8 mouse cellular contexts compared by ENCODE assay signal in genomic region chr14:55782361-55782960, GRCm38 (mm10). TPM values are rescaled to one million over a fixed set of nuclear protein-coding genes. Genes with fewer than 3 reads are reported as not detected.
DNase-seq lines count a peak whose midpoint lies in the region; ATAC-seq and TF ChIP-seq lines count a peak whose summit lies in the region.

No protein-coding gene starts in this region.

- peaks cover 52% of the 10 kb centered on the region for H3K27me3 ChIP-seq in heart, embryonic 11.5 days (ENCODE audit: control insufficient read depth, insufficient read depth, low read length)
- H3K27me3 ChIP-seq in intestine, postnatal 0 days (replicated peaks; ENCODE audit: control insufficient read depth, insufficient read depth, low read length) = peaks cover 11% of the 10 kb centered on the region; the same call in 1 of the 2 replicates
- peaks cover 60% of the 10 kb centered on the region for H3K27me3 ChIP-seq in midbrain, embryonic 15.5 days (replicated peaks)

- intact Hi-C loops in left cerebral cortex, adult 2 months (cut with DNase I) = loop anchor here (5.0 kb wide), 2 partner anchors 40 to 85 kb away; partner anchors contain the start of gene Nfatc4

- ATAC-seq in heart, embryonic 11.5 days (replicated peaks; ENCODE audit: insufficient number of reproducible peaks, low FRiP score, low TSS enrichment) = no peak
- no peak for ATAC-seq in intestine, postnatal 0 days
- ATAC-seq in midbrain, embryonic 15.5 days (replicated peaks) = no peak
- no peak for ATAC-seq in erythroblast, adult 5-6 weeks (replicated peaks; ENCODE audit: low FRiP score, poor library complexity, severe bottlenecking)

- no peaks in the 10 kb centered on the region for H3K36me3 ChIP-seq in heart, embryonic 11.5 days (ENCODE audit: control insufficient read depth, insufficient read depth, low read length)
- peaks cover 7% of the 10 kb centered on the region; the same call in 1 of the 2 replicates for H3K36me3 ChIP-seq in intestine, postnatal 0 days (ENCODE audit: control insufficient read depth, insufficient read depth)
- H3K36me3 ChIP-seq in midbrain, embryonic 15.5 days (replicated peaks) = no peaks in the 10 kb centered on the region

- WGBS in heart, embryonic 11.5 days (ENCODE audit: insufficient replicate concordance) = 42% methylated on average over 9 of the region's 9 CpGs
- WGBS in intestine, postnatal 0 days = 66% methylated on average over 9 of the region's 9 CpGs
- WGBS in midbrain, embryonic 15.5 days = 55% methylated on average over 9 of the region's 9 CpGs

- peak overlapping the region; percentile 50; the same call in 1 of the 2 replicates for H3K9ac ChIP-seq in heart, embryonic 11.5 days (ENCODE audit: low read depth, low read length)
- no peak overlapping the region for H3K9ac ChIP-seq in intestine, postnatal 0 days (ENCODE audit: low read depth, low read length)
- H3K9ac ChIP-seq in midbrain, embryonic 15.5 days = no peak overlapping the region

- peak overlapping the region; percentile 33 for H3K4me3 ChIP-seq in left cerebral cortex, adult 2 months
- peak overlapping the region; percentile 52 for H3K4me3 ChIP-seq in heart, embryonic 11.5 days (ENCODE audit: low read depth, low read length)
- peak overlapping the region; percentile 37 for H3K4me3 ChIP-seq in intestine, postnatal 0 days (ENCODE audit: low read depth, low read length)
- no peak overlapping the region for H3K4me3 ChIP-seq in midbrain, embryonic 15.5 days

- peaks cover 13% of the 10 kb centered on the region; the same call in 1 of the 2 replicates for H3K4me1 ChIP-seq in heart, embryonic 11.5 days (ENCODE audit: control insufficient read depth, insufficient read depth, low read length)
- no peaks in the 10 kb centered on the region for H3K4me1 ChIP-seq in intestine, postnatal 0 days (replicated peaks; ENCODE audit: control insufficient read depth, insufficient read depth, low read length)
- peaks cover 13% of the 10 kb centered on the region for H3K4me1 ChIP-seq in midbrain, embryonic 15.5 days

- no peaks in the 10 kb centered on the region for H3K9me3 ChIP-seq in heart, embryonic 11.5 days (replicated peaks; ENCODE audit: control insufficient read depth, low read length)
- H3K9me3 ChIP-seq in intestine, postnatal 0 days (ENCODE audit: control insufficient read depth) = no peaks in the 10 kb centered on the region
- H3K9me3 ChIP-seq in midbrain, embryonic 15.5 days = no peaks in the 10 kb centered on the region

- peak overlapping the region; percentile 62 for H3K4me2 ChIP-seq in heart, embryonic 11.5 days
- H3K4me2 ChIP-seq in intestine, postnatal 0 days (replicated peaks; ENCODE audit: low read depth) = peak overlapping the region; percentile 62
- H3K4me2 ChIP-seq in midbrain, embryonic 15.5 days = peak overlapping the region; percentile 2; the same call in 1 of the 2 replicates

- peak overlapping the region; percentile 0; the same call in 1 of the 2 replicates for H3K27ac ChIP-seq in left cerebral cortex, adult 2 months
- H3K27ac ChIP-seq in heart, embryonic 11.5 days (ENCODE audit: low read depth, low read length) = peak overlapping the region; percentile 63
- H3K27ac ChIP-seq in intestine, postnatal 0 days (ENCODE audit: low read depth, low read length) = no peak overlapping the region
- H3K27ac ChIP-seq in midbrain, embryonic 15.5 days = no peak overlapping the region

- TF ChIP-seq CTCF in left cerebral cortex, adult 2 months (IDR thresholded peaks at IDR 0.05) = no peak
- no peak for TF ChIP-seq CTCF in intestine, postnatal 0 days (IDR thresholded peaks at IDR 0.05; ENCODE audit: low read depth)

- peak in 1 of 2 experiments; percentile 2 for DNase-seq in left cerebral cortex, adult 2 months (ENCODE audit: extremely low spot score in 1 of 2, low spot score in 2 of 2)
- DNase-seq in left cerebral cortex, adult 18-20 months (ENCODE audit: low spot score in 2 of 2) = no peak
- DNase-seq in B cell, adult 2 months = no peak
- no peak for DNase-seq in natural killer cell, adult 2 months (ENCODE audit: low spot score in 2 of 2)

RNA-seq across cellular contexts. Expression of gene Adcy4, which starts 1.4 kb away (rescaled TPM):
- total RNA-seq in left cerebral cortex, adult 2 months (2021) = 1 to 10 TPM; 3.0 to 6.3 TPM
- 1 to 10 TPM; 4.9 to 8.6 TPM for total RNA-seq in left cerebral cortex, adult 18-20 months (2021)
- polyA plus RNA-seq in heart, embryonic 11.5 days (2014; fragmentation: Nextera tagmentation; extraction: Ambion mirVana) = 13.2 and 19.7 TPM in 2 replicates
- 3.5 and 4.3 TPM in 2 replicates for polyA plus RNA-seq in intestine, postnatal 0 days (2015; fragmentation: Nextera tagmentation; extraction: Ambion mirVana)
- 5.7 and 6.2 TPM in 2 replicates for polyA plus RNA-seq in midbrain, embryonic 15.5 days (2015; fragmentation: Nextera tagmentation; extraction: Ambion mirVana)
- not detected in 2 replicates for total RNA-seq in erythroblast, adult 5-6 weeks (2015; ENCODE audit: low replicate concordance)
- not detected in 2 replicates for total RNA-seq in erythroblast, adult 5-6 weeks (2017; ENCODE audit: low replicate concordance)

RNA-seq across cellular contexts. Expression of gene Ripk3, which starts 6.2 kb away (rescaled TPM):
- total RNA-seq in left cerebral cortex, adult 2 months (2021) = 1 to 10 TPM; 1.2 to 1.3 TPM
- 1 to 10 TPM in 1 of 2 experiments, under 1 TPM in 1; 0.44 to 1.7 TPM for total RNA-seq in left cerebral cortex, adult 18-20 months (2021)
- polyA plus RNA-seq in heart, embryonic 11.5 days (2014; fragmentation: Nextera tagmentation; extraction: Ambion mirVana) = 19.6 and 19.8 TPM in 2 replicates
- polyA plus RNA-seq in intestine, postnatal 0 days (2015; fragmentation: Nextera tagmentation; extraction: Ambion mirVana) = 39.2 and 47.3 TPM in 2 replicates
- polyA plus RNA-seq in midbrain, embryonic 15.5 days (2015; fragmentation: Nextera tagmentation; extraction: Ambion mirVana) = 2.3 and 2.7 TPM in 2 replicates
- total RNA-seq in erythroblast, adult 5-6 weeks (2015; ENCODE audit: low replicate concordance) = 17.1 and 22.6 TPM in 2 replicates
- total RNA-seq in erythroblast, adult 5-6 weeks (2017; ENCODE audit: low replicate concordance) = 6.7 and 7.2 TPM in 2 replicates

RNA-seq across cellular contexts. Expression of gene Ltb4r1, which starts 16.7 kb away (rescaled TPM):
- under 1 TPM; 0.33 to 0.50 TPM for total RNA-seq in left cerebral cortex, adult 2 months (2021)
- total RNA-seq in left cerebral cortex, adult 18-20 months (2021) = under 1 TPM in 1 of 2 experiments, not detected in 1; 0.33 TPM
- polyA plus RNA-seq in heart, embryonic 11.5 days (2014; fragmentation: Nextera tagmentation; extraction: Ambion mirVana) = 0.11 and 0.21 TPM in 2 replicates
- polyA plus RNA-seq in intestine, postnatal 0 days (2015; fragmentation: Nextera tagmentation; extraction: Ambion mirVana) = 3.8 and 4.1 TPM in 2 replicates
- 0.41 and 0.59 TPM in 2 replicates for polyA plus RNA-seq in midbrain, embryonic 15.5 days (2015; fragmentation: Nextera tagmentation; extraction: Ambion mirVana)
- total RNA-seq in erythroblast, adult 5-6 weeks (2015; ENCODE audit: low replicate concordance) = 6.3 and 14.8 TPM in 2 replicates
- 9.3 and 21.8 TPM in 2 replicates for total RNA-seq in erythroblast, adult 5-6 weeks (2017; ENCODE audit: low replicate concordance)

RNA-seq across cellular contexts. Expression of gene Ltb4r2, which starts 21.2 kb away (rescaled TPM):
- under 1 TPM; 0.33 to 0.38 TPM for total RNA-seq in left cerebral cortex, adult 2 months (2021)
- total RNA-seq in left cerebral cortex, adult 18-20 months (2021) = under 1 TPM; 0.26 to 0.52 TPM
- polyA plus RNA-seq in heart, embryonic 11.5 days (2014; fragmentation: Nextera tagmentation; extraction: Ambion mirVana) = 0.16 and 1.0 TPM in 2 replicates
- polyA plus RNA-seq in intestine, postnatal 0 days (2015; fragmentation: Nextera tagmentation; extraction: Ambion mirVana) = 6.7 and 9.0 TPM in 2 replicates
- polyA plus RNA-seq in midbrain, embryonic 15.5 days (2015; fragmentation: Nextera tagmentation; extraction: Ambion mirVana) = 0.67 and 0.70 TPM in 2 replicates
- total RNA-seq in erythroblast, adult 5-6 weeks (2015; ENCODE audit: low replicate concordance) = not detected in 2 replicates
- 0.14 TPM in 1 of 2 replicates, not detected in the other for total RNA-seq in erythroblast, adult 5-6 weeks (2017; ENCODE audit: low replicate concordance)

RNA-seq across cellular contexts. Expression of gene Cideb, which starts 24.2 kb away (rescaled TPM):
- 1 to 10 TPM; 2.5 to 2.7 TPM for total RNA-seq in left cerebral cortex, adult 2 months (2021)
- 1 to 10 TPM; 2.3 to 2.4 TPM for total RNA-seq in left cerebral cortex, adult 18-20 months (2021)
- polyA plus RNA-seq in heart, embryonic 11.5 days (2014; fragmentation: Nextera tagmentation; extraction: Ambion mirVana) = 1.4 and 1.7 TPM in 2 replicates
- 366 and 385 TPM in 2 replicates for polyA plus RNA-seq in intestine, postnatal 0 days (2015; fragmentation: Nextera tagmentation; extraction: Ambion mirVana)
- polyA plus RNA-seq in midbrain, embryonic 15.5 days (2015; fragmentation: Nextera tagmentation; extraction: Ambion mirVana) = 0.25 and 0.66 TPM in 2 replicates
- total RNA-seq in erythroblast, adult 5-6 weeks (2015; ENCODE audit: low replicate concordance) = 2.1 TPM in 1 of 2 replicates, not detected in the other
- 0.94 TPM in 1 of 2 replicates, not detected in the other for total RNA-seq in erythroblast, adult 5-6 weeks (2017; ENCODE audit: low replicate concordance)

Comparison
In these comparisons a context has a peak if more than half of its experiments do, and no peak if none do; other contexts are left out.
1. H3K27ac ChIP-seq: peak in left cerebral cortex, adult 2 months (single experiment) and heart, embryonic 11.5 days (single experiment); none in intestine, postnatal 0 days (single experiment) and midbrain, embryonic 15.5 days (single experiment).
2. H3K4me2 ChIP-seq: peak in every context shown above with its lines; median percentile 62 in heart, embryonic 11.5 days; 62 in intestine, postnatal 0 days; 2 in midbrain, embryonic 15.5 days.
3. RNA of gene Adcy4, which starts 1.4 kb away (total RNA-seq): 4.9 to 8.6 TPM in left cerebral cortex, adult 18-20 months and 3.0 to 6.3 TPM in left cerebral cortex, adult 2 months; not detected in erythroblast, adult 5-6 weeks; every median in the first group is over 4 times any median in the second.
4. RNA of gene Ltb4r1, which starts 16.7 kb away (total RNA-seq): 6.3 to 21.8 TPM in erythroblast, adult 5-6 weeks; 0.33 to 0.50 TPM in left cerebral cortex, adult 2 months and 0.33 TPM in left cerebral cortex, adult 18-20 months; every median in the first group is over 4 times any median in the second.